Mouse (Mus musculus) CH12.LX (cell line): ENCODE measurements around the gene Fhit.

ENCODE experiments used
- CHD2 ChIP-seq: IDR thresholded peaks from 2 replicates; pipeline ENCODE4 v1.6.1; 2011; ENCODE audit warnings: low read length, improper control_type of control experiment
- CTCF ChIP-seq, 2 experiments: IDR thresholded peaks in 1 of 2; conservative IDR thresholded peaks in 1 of 2; 2 replicates each; pipeline ENCODE4 v1.5.1; 2011 to 2012; ENCODE audit warnings: low read depth in 2 of 2, low read length in 2 of 2, improper control_type of control experiment in 1 of 2, inconsistent platforms in 1 of 2, mild to moderate bottlenecking in 1 of 2, moderate library complexity in 1 of 2
- EP300 ChIP-seq: IDR thresholded peaks from 2 replicates; pipeline ENCODE4 v1.6.1; 2011; ENCODE audit warnings: low read length, improper control_type of control experiment
- GABPA ChIP-seq: IDR thresholded peaks from 2 replicates; pipeline ENCODE4 v1.6.1; 2012; ENCODE audit warnings: low read depth, low read length, improper control_type of control experiment, inconsistent platforms; ENCODE audit not compliant: insufficient replicate concordance
- KAT2A ChIP-seq: IDR thresholded peaks from 2 replicates; pipeline ENCODE4 v1.6.1; 2012; ENCODE audit warnings: low read length, improper control_type of control experiment, inconsistent platforms; ENCODE audit not compliant: insufficient replicate concordance
- MAX ChIP-seq: IDR thresholded peaks from 2 replicates; pipeline ENCODE4 v1.6.1; 2011; ENCODE audit warnings: low read length, improper control_type of control experiment
- MYC ChIP-seq: IDR thresholded peaks from 2 replicates; pipeline ENCODE4 v1.6.1; 2011; ENCODE audit warnings: low read depth, mild to moderate bottlenecking, improper control_type of control experiment, low read length
- POLR2A ChIP-seq: IDR thresholded peaks from 2 replicates; pipeline ENCODE4 v1.6.1; 2011; ENCODE audit warnings: low read depth, mild to moderate bottlenecking, improper control_type of control experiment, low read length
- POLR2AphosphoS2 ChIP-seq: IDR thresholded peaks from 2 replicates; pipeline ENCODE4 v1.6.1; 2011; ENCODE audit warnings: low read depth, low read length, improper control_type of control experiment
- USF1 ChIP-seq: IDR thresholded peaks from 2 replicates; pipeline ENCODE4 v1.6.1; 2014; ENCODE audit warnings: low read depth, mild to moderate bottlenecking, inconsistent platforms, low read length, improper control_type of control experiment
- ZNF384 ChIP-seq: IDR thresholded peaks from 2 replicates; pipeline ENCODE4 v1.6.1; 2012; ENCODE audit warnings: low read depth, low read length, improper control_type of control experiment, inconsistent platforms

DNA sequence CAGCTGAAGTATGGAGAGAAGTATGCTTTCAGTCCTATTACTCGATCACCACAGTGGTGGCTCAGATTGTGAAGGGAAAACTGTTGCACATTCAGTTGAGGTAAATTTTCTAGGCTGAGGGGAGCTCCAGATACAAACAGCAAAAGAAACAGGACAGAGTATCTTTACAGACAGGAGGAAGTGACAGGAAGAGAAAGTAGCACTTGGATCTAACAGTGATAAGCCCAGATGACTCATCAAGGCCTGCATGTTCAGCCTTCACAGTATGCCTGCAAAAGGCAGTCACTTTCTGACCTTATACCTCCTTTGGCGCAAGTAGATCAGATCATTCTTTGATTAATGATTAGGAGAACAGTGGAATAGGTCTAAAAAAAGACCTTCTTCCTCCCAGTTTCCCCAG lies 1309.8 kb downstream of the Fhit start:
- TF ChIP-seq CHD2 = no peak
- no peak for TF ChIP-seq KAT2A
- TF ChIP-seq POLR2A = no peak
- TF ChIP-seq USF1 = no peak
- TF ChIP-seq CTCF (conservative IDR thresholded peaks at IDR 0.05 in 1 of 2, IDR thresholded peaks at IDR 0.05 in 1 of 2; ENCODE audit: low read depth in 2 of 2, low read length in 2 of 2) = no peak
- TF ChIP-seq MAX = no peak
- no peak for TF ChIP-seq EP300
- TF ChIP-seq GABPA = no peak
- no peak for TF ChIP-seq POLR2AphosphoS2
- no peak for TF ChIP-seq ZNF384
- no peak for TF ChIP-seq MYC
